Mouse (Mus musculus) right cerebral cortex, adult 2 months (tissue): ENCODE results near the gene Zfp956.

ENCODE experiments used
- DNase-seq, 2 experiments: peaks; one replicate each; pipeline ENCODE4 v3.0.0; 2021 to 2022; ENCODE audit warnings: low spot score in 2 of 2

The Zfp956 gene

GRCm38 (mm10) chr6:47953191-47953726 is at the start of gene Zfp956:
Gene Zfp956, plus strand, starts transcription at chr6:47953390.
- DNase-seq, result peak; percentile 95 to 96

- no peak for DNase-seq
These were observed 49.6 kb upstream of the Zfp956 start for GRCm38 (mm10) chr6:47903587-47903986.

GRCm38 (mm10) chr6:47904361-47904760 is 48.8 kb upstream of the Zfp956 start:
- no peak for DNase-seq

GRCm38 (mm10) chr6:47904917-47905695 is 48.1 kb upstream of the Zfp956 start:
- DNase-seq, result no peak

- DNase-seq, result no peak
These were observed 46.9 kb upstream of the Zfp956 start for GRCm38 (mm10) chr6:47906326-47906725.

- no peak for DNase-seq
These were observed 44.2 kb upstream of the Zfp956 start for GRCm38 (mm10) chr6:47909007-47909406.

- no peak for DNase-seq
These were observed 41.5 kb upstream of the Zfp956 start for GRCm38 (mm10) chr6:47911650-47912049.

- no peak for DNase-seq
These were observed 40.2 kb upstream of the Zfp956 start for GRCm38 (mm10) chr6:47912991-47913390.

- no peak for DNase-seq
These were observed 36.1 kb upstream of the Zfp956 start for GRCm38 (mm10) chr6:47917051-47917450.

GRCm38 (mm10) chr6:47918768-47919274 is 34.4 kb upstream of the Zfp956 start:
- no peak for DNase-seq

- DNase-seq, result no peak
These were observed 33.3 kb upstream of the Zfp956 start for GRCm38 (mm10) chr6:47919646-47920446.

GRCm38 (mm10) chr6:47920447-47921340 is 32.5 kb upstream of the Zfp956 start, which contains the start of gene Zfp212:
Gene Zfp212, plus strand, starts transcription at chr6:47920476.
- DNase-seq, result peak; percentile 88 to 92

- no peak for DNase-seq
These were observed 10.7 kb upstream of the Zfp956 start for GRCm38 (mm10) chr6:47942461-47942860.

GRCm38 (mm10) chr6:47943021-47943691 is 10.0 kb upstream of the Zfp956 start:
- DNase-seq, result peak; percentile 44 to 46

GRCm38 (mm10) chr6:47943721-47944120 is 9.5 kb upstream of the Zfp956 start:
- no peak for DNase-seq

- no peak for DNase-seq
These were observed 5.8 kb upstream of the Zfp956 start for GRCm38 (mm10) chr6:47947388-47947787.

- DNase-seq, result no peak
These were observed 1.2 kb downstream of the Zfp956 start for GRCm38 (mm10) chr6:47954425-47954824.

GRCm38 (mm10) chr6:47957816-47958215 is 4.6 kb downstream of the Zfp956 start:
- DNase-seq, result no peak

- DNase-seq, result no peak
These were observed 7.7 kb downstream of the Zfp956 start for GRCm38 (mm10) chr6:47960685-47961421.

- DNase-seq, result peak; percentile 39 to 50
These were observed 9.9 kb downstream of the Zfp956 start for GRCm38 (mm10) chr6:47963051-47963450.
